Mouse (Mus musculus) stomach, postnatal 0 days (tissue): ENCODE measurements at regions not wholly inside any gene's neighbourhood (a gene's known extent, or its start where the extent isn't known, plus 50 kb on each side); places are given as distances from the start of the nearest gene placed in this dataset.

Experiments
- CTCF ChIP-seq: IDR thresholded peaks from 2 replicates; pipeline ENCODE4 v1.5.1; 2016; ENCODE audit warnings: antibody characterized with exemption, low read depth, mild to moderate bottlenecking, moderate library complexity
- EP300 ChIP-seq: optimal IDR thresholded peaks from 2 replicates; pipeline ENCODE3; 2016; ENCODE audit warnings: antibody characterized with exemption

DNA sequence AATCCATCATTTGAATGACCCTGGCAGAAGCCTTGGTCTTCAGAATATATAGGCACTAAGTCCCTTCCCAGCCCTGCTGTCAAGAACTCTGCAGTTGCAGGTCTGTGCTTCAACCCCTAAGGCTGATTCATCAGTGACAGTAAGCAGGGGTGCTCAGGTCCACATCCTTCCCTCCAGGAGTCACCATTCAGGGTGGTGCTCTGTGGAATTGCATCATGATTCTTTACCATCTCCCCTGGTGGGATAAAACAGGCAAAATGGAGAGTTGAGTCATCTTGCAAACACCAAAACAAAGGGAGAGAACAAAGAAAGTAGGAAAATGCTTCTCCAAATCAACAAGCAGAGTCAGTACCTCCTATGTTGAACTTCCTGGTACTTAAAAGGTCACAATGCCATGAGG is 388.6 kb upstream of the Xylt1 start:
- TF ChIP-seq CTCF = no peak
- no peak for TF ChIP-seq EP300
